Mouse (Mus musculus): ENCODE measurements around the gene Krtap2-4. TPM values are rescaled to one million over a fixed set of nuclear protein-coding genes. Genes with fewer than 3 reads are reported as not detected.
"Not testable (repeated sequence)": the region's sequence is repeated elsewhere in the genome, so short reads cannot be mapped to it uniquely, and the experiment has no call there.

The Krtap2-4 gene
- polyA plus RNA-seq, 2 experiments: not detected

GRCm38 (mm10) chr11:99609126-99609525, 5.5 kb downstream of the Krtap2-4 start:
- H3K27me3 ChIP-seq (ENCODE audit: control insufficient read depth, insufficient read depth, low read length): no peaks in the 10 kb centered on the region
- WGBS: 58% methylated on average over 1 of the region's 1 CpGs
- H3K36me3 ChIP-seq (ENCODE audit: control insufficient read depth, insufficient read depth, low read length): no peaks in the 10 kb centered on the region
- no peak overlapping the region for H3K27ac ChIP-seq (replicated peaks; ENCODE audit: low read depth, low read length)
- no peak overlapping the region for H3K4me3 ChIP-seq (replicated peaks; ENCODE audit: low read length)
- no peak for TF ChIP-seq POLR2A (IDR thresholded peaks at IDR 0.05; ENCODE audit: borderline replicate concordance, extremely low read depth, insufficient read depth, insufficient read length)
- H3K9me3 ChIP-seq (ENCODE audit: control insufficient read depth, low read length): no peaks in the 10 kb centered on the region
- no peak overlapping the region for H3K4me2 ChIP-seq (replicated peaks; ENCODE audit: low read depth, low read length, severe bottlenecking)
- DNase-seq (ENCODE audit: low spot score) (no peak), ATAC-seq (ENCODE audit: low FRiP score, low read depth) (no peak)
- no peak overlapping the region for H3K9ac ChIP-seq (ENCODE audit: low read depth, low read length, severe bottlenecking)
- H3K4me1 ChIP-seq (ENCODE audit: control insufficient read depth, insufficient read depth, low read length): no peaks in the 10 kb centered on the region

- H3K27ac ChIP-seq (replicated peaks; ENCODE audit: low read depth, low read length); H3K27me3 ChIP-seq (ENCODE audit: control insufficient read depth, insufficient read depth, low read length); ATAC-seq (ENCODE audit: low FRiP score, low read depth); H3K4me3 ChIP-seq (replicated peaks; ENCODE audit: low read length); H3K4me2 ChIP-seq (replicated peaks; ENCODE audit: low read depth, low read length, severe bottlenecking); H3K9me3 ChIP-seq (ENCODE audit: control insufficient read depth, low read length); H3K36me3 ChIP-seq (ENCODE audit: control insufficient read depth, insufficient read depth, low read length); DNase-seq (ENCODE audit: low spot score); H3K4me1 ChIP-seq (ENCODE audit: control insufficient read depth, insufficient read depth, low read length); H3K9ac ChIP-seq (ENCODE audit: low read depth, low read length, severe bottlenecking): not testable (repeated sequence)
- 48% methylated on average over 1 of the region's 1 CpGs for WGBS
Observed at GRCm38 (mm10) chr11:99603208-99603607, 11.4 kb downstream of the Krtap2-4 start, which contains the start of gene Gm11938. Gm11938 (minus strand) TSS chr11:99603308.

GRCm38 (mm10) chr11:99597742-99598141, 16.9 kb downstream of the Krtap2-4 start, which contains the start of gene Krtap9-3:
Krtap9-3 (minus strand) TSS chr11:99598105.
- not testable (repeated sequence) for ATAC-seq (ENCODE audit: low FRiP score, low read depth); H3K4me3 ChIP-seq (replicated peaks; ENCODE audit: low read length); H3K9me3 ChIP-seq (ENCODE audit: control insufficient read depth, low read length); H3K4me2 ChIP-seq (replicated peaks; ENCODE audit: low read depth, low read length, severe bottlenecking); H3K36me3 ChIP-seq (ENCODE audit: control insufficient read depth, insufficient read depth, low read length); H3K9ac ChIP-seq (ENCODE audit: low read depth, low read length, severe bottlenecking); DNase-seq (ENCODE audit: low spot score); H3K27ac ChIP-seq (replicated peaks; ENCODE audit: low read depth, low read length); H3K4me1 ChIP-seq (ENCODE audit: control insufficient read depth, insufficient read depth, low read length); H3K27me3 ChIP-seq (ENCODE audit: control insufficient read depth, insufficient read depth, low read length)
- 65% methylated on average over 5 of the region's 6 CpGs for WGBS

- WGBS: 46% methylated on average over 3 of the region's 6 CpGs
- no peak within 1 kb of the TSS for H3K4me2 ChIP-seq (replicated peaks; ENCODE audit: low read depth, low read length, severe bottlenecking)
- no peaks in the 10 kb centered on the region for H3K27me3 ChIP-seq (ENCODE audit: control insufficient read depth, insufficient read depth, low read length)
- H3K27ac ChIP-seq (replicated peaks; ENCODE audit: low read depth, low read length): no peak within 1 kb of the TSS
- no peak for TF ChIP-seq POLR2A (IDR thresholded peaks at IDR 0.05; ENCODE audit: borderline replicate concordance, extremely low read depth, insufficient read depth, insufficient read length)
- no peaks in the 10 kb centered on the region for H3K36me3 ChIP-seq (ENCODE audit: control insufficient read depth, insufficient read depth, low read length)
- H3K9ac ChIP-seq (ENCODE audit: low read depth, low read length, severe bottlenecking): no peak within 1 kb of the TSS
- no peak for ATAC-seq (ENCODE audit: low FRiP score, low read depth)
- H3K4me3 ChIP-seq (replicated peaks; ENCODE audit: low read length): no peak within 1 kb of the TSS
- no peak for DNase-seq (ENCODE audit: low spot score)
- no peaks in the 10 kb centered on the region for H3K9me3 ChIP-seq (ENCODE audit: control insufficient read depth, low read length)
- no peaks in the 10 kb centered on the region for H3K4me1 ChIP-seq (ENCODE audit: control insufficient read depth, insufficient read depth, low read length)
Observed at GRCm38 (mm10) chr11:99590981-99591380, 23.7 kb downstream of the Krtap2-4 start, which contains the start of gene Krtap1-3. Krtap1-3 (minus strand) TSS chr11:99591339.

GRCm38 (mm10) chr11:99585096-99585495, 29.6 kb downstream of the Krtap2-4 start:
- Histone ChIP-seq H3K4me1 (ENCODE audit: control insufficient read depth, insufficient read depth, low read length) (no peaks in the 10 kb centered on the region), H3K36me3 (ENCODE audit: control insufficient read depth, insufficient read depth, low read length) (no peaks in the 10 kb centered on the region), H3K9ac (ENCODE audit: low read depth, low read length, severe bottlenecking) (no peak overlapping the region), H3K9me3 (ENCODE audit: control insufficient read depth, low read length) (no peaks in the 10 kb centered on the region), H3K27me3 (ENCODE audit: control insufficient read depth, insufficient read depth, low read length) (no peaks in the 10 kb centered on the region), H3K4me3 (replicated peaks; ENCODE audit: low read length) (no peak overlapping the region), H3K27ac (replicated peaks; ENCODE audit: low read depth, low read length) (no peak overlapping the region), H3K4me2 (replicated peaks; ENCODE audit: low read depth, low read length, severe bottlenecking) (no peak overlapping the region)
- no peak for TF ChIP-seq POLR2A (IDR thresholded peaks at IDR 0.05; ENCODE audit: borderline replicate concordance, extremely low read depth, insufficient read depth, insufficient read length)
- ATAC-seq (ENCODE audit: low FRiP score, low read depth) (no peak), DNase-seq (ENCODE audit: low spot score) (no peak)
- WGBS: 90% methylated on average over 7 of the region's 7 CpGs

GRCm38 (mm10) chr11:99583245-99583704, 31.4 kb downstream of the Krtap2-4 start, which contains the start of gene Krtap1-4:
Krtap1-4 (minus strand) TSS chr11:99583654.
- ATAC-seq (ENCODE audit: low FRiP score, low read depth) (no peak), DNase-seq (ENCODE audit: low spot score) (no peak)
- Histone ChIP-seq H3K4me3 (replicated peaks; ENCODE audit: low read length) (no peak within 1 kb of the TSS), H3K36me3 (ENCODE audit: control insufficient read depth, insufficient read depth, low read length) (no peaks in the 10 kb centered on the region), H3K9ac (ENCODE audit: low read depth, low read length, severe bottlenecking) (no peak within 1 kb of the TSS), H3K27me3 (ENCODE audit: control insufficient read depth, insufficient read depth, low read length) (no peaks in the 10 kb centered on the region), H3K9me3 (ENCODE audit: control insufficient read depth, low read length) (no peaks in the 10 kb centered on the region), H3K27ac (replicated peaks; ENCODE audit: low read depth, low read length) (no peak within 1 kb of the TSS), H3K4me2 (replicated peaks; ENCODE audit: low read depth, low read length, severe bottlenecking) (no peak within 1 kb of the TSS), H3K4me1 (ENCODE audit: control insufficient read depth, insufficient read depth, low read length) (no peaks in the 10 kb centered on the region)
- WGBS: 65% methylated on average over 5 of the region's 5 CpGs
- TF ChIP-seq POLR2A (IDR thresholded peaks at IDR 0.05; ENCODE audit: borderline replicate concordance, extremely low read depth, insufficient read depth, insufficient read length): no peak
